Mouse (Mus musculus): ENCODE results near the gene Pfkfb2. TPM values are rescaled to one million over a fixed set of nuclear protein-coding genes. Genes with fewer than 3 reads are reported as not detected.

The Pfkfb2 gene
- polyA plus RNA-seq, 1 experiment: 9.7 TPM

DNA sequence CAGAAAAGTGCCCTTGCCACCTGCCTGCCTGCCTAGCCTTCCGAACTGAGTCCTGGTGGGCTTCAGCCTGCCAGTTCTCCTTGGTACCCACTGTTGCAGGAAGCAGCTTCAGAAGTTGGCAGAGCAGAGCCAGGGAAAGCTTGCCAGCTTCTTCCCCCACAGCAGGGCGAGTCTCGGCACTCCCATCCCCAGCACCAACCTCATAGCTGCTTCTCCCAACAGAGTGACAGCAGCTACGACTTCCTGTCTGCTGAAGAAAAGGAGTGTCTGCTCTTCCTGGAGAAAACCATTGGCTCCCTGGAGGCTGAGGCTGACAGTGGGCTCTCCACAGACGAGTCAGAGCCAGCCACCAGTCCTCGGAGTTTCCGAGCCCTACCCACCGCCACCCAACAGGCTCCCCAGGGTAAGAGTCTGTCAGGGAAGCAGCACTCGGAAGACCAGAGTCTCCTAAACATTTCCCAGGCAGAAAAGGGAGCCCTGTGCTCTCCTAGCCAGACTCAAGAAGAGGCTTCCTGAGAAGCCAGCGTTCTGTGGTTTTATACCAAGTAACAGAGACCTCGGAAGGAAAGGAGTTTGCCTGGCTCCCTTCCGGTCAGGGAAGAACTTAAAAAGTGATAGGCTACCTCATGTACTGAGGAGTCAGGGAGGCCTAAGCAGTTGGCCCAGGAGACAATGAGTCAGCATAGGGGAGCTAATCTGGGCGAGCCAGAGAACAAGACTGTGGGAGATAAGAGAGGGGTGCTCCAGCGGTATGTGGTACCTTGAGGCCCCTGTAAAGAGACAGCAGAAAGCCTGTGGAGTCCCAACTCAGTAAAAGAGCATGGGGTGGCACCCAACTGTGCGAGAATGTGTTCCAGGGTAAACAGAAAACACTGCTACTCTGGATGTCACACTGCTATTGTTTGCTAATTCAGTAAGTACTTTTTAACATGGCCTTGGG lies 12.0 kb upstream of the Pfkfb2 start:
- Histone ChIP-seq H3K27ac (ENCODE audit: insufficient read depth, low read length) (no peak overlapping the region), H3K36me3 (ENCODE audit: control insufficient read depth, insufficient read depth, low read length, poor library complexity, severe bottlenecking) (no peaks in the 10 kb centered on the region), H3K27me3 (ENCODE audit: control insufficient read depth, insufficient read depth, low read length, poor library complexity, severe bottlenecking) (no peaks in the 10 kb centered on the region), H3K4me1 (ENCODE audit: control insufficient read depth, insufficient read depth, low read length) (peaks cover 2% of the 10 kb centered on the region), H3K9ac (ENCODE audit: low read depth, poor library complexity, severe bottlenecking) (no peak overlapping the region), H3K4me3 (ENCODE audit: low read depth, low read length) (no peak overlapping the region), H3K9me3 (replicated peaks; ENCODE audit: control insufficient read depth, insufficient read depth, low read length, poor library complexity, severe bottlenecking) (no peaks in the 10 kb centered on the region)
- TF ChIP-seq POLR2A (IDR thresholded peaks at IDR 0.05; ENCODE audit: insufficient read depth, low read length) (no peak), EP300 (IDR thresholded peaks at IDR 0.05; ENCODE audit: insufficient read depth, low read depth, low read length) (no peak), CTCF (IDR thresholded peaks at IDR 0.05; ENCODE audit: low read depth, low read length) (no peak)

DNA sequence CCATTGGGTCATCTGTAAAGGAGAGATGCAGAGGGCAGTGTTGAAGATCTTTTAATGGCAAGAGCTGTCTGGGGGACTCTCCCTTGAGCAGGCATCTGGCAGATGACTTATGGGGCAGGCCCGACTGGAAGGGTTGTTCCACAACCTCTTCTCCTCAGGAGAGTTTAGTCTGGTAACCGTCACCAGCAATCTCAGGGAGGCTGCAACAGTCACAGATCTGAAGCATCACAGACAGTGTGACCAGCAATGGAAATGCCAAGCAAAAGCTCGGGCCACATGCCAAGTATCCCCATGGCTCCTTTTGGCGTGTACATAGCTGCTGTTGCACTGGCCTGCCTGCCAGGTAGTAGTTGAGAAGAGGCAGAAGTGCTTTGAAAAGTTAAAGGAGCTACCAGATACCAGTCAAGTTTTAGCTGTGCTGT lies 11.2 kb upstream of the Pfkfb2 start:
- Histone ChIP-seq H3K27me3 (ENCODE audit: control insufficient read depth, insufficient read depth, low read length, poor library complexity, severe bottlenecking) (no peaks in the 10 kb centered on the region), H3K4me1 (ENCODE audit: control insufficient read depth, insufficient read depth, low read length) (peaks cover 2% of the 10 kb centered on the region), H3K9ac (ENCODE audit: low read depth, poor library complexity, severe bottlenecking) (no peak overlapping the region), H3K27ac (ENCODE audit: insufficient read depth, low read length) (no peak overlapping the region), H3K9me3 (replicated peaks; ENCODE audit: control insufficient read depth, insufficient read depth, low read length, poor library complexity, severe bottlenecking) (no peaks in the 10 kb centered on the region), H3K36me3 (ENCODE audit: control insufficient read depth, insufficient read depth, low read length, poor library complexity, severe bottlenecking) (no peaks in the 10 kb centered on the region), H3K4me3 (ENCODE audit: low read depth, low read length) (no peak overlapping the region)
- TF ChIP-seq POLR2A (IDR thresholded peaks at IDR 0.05; ENCODE audit: insufficient read depth, low read length) (no peak), EP300 (IDR thresholded peaks at IDR 0.05; ENCODE audit: insufficient read depth, low read depth, low read length) (no peak), CTCF (IDR thresholded peaks at IDR 0.05; ENCODE audit: low read depth, low read length) (no peak)

DNA sequence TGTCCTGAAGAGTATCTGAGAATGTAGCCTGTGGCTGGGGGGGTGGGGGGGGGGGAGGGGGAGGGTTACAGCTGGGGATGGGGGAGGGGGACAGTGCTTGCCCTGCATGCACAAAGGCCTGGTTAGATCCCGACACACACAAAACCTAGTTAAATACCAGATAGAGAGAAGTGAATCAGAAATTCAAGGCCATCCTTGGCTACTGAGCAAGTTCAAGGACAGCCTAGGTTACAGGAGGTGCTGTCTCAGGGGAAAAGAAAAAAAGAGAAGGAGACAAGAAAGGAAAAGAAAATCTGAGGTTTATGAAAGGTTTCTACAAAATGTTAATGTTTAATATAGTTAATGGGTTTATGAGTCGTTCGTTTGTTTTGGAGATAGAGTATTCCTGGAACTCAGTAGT lies 10.6 kb upstream of the Pfkfb2 start:
- H3K36me3 ChIP-seq (ENCODE audit: control insufficient read depth, insufficient read depth, low read length, poor library complexity, severe bottlenecking): no peaks in the 10 kb centered on the region
- no peaks in the 10 kb centered on the region for H3K9me3 ChIP-seq (replicated peaks; ENCODE audit: control insufficient read depth, insufficient read depth, low read length, poor library complexity, severe bottlenecking)
- H3K27ac ChIP-seq (ENCODE audit: insufficient read depth, low read length): no peak overlapping the region
- peaks cover 2% of the 10 kb centered on the region for H3K4me1 ChIP-seq (ENCODE audit: control insufficient read depth, insufficient read depth, low read length)
- TF ChIP-seq EP300 (IDR thresholded peaks at IDR 0.05; ENCODE audit: insufficient read depth, low read depth, low read length) (no peak), CTCF (IDR thresholded peaks at IDR 0.05; ENCODE audit: low read depth, low read length) (no peak), POLR2A (IDR thresholded peaks at IDR 0.05; ENCODE audit: insufficient read depth, low read length) (no peak)
- H3K27me3 ChIP-seq (ENCODE audit: control insufficient read depth, insufficient read depth, low read length, poor library complexity, severe bottlenecking): no peaks in the 10 kb centered on the region
- no peak overlapping the region for H3K9ac ChIP-seq (ENCODE audit: low read depth, poor library complexity, severe bottlenecking)
- no peak overlapping the region for H3K4me3 ChIP-seq (ENCODE audit: low read depth, low read length)

DNA sequence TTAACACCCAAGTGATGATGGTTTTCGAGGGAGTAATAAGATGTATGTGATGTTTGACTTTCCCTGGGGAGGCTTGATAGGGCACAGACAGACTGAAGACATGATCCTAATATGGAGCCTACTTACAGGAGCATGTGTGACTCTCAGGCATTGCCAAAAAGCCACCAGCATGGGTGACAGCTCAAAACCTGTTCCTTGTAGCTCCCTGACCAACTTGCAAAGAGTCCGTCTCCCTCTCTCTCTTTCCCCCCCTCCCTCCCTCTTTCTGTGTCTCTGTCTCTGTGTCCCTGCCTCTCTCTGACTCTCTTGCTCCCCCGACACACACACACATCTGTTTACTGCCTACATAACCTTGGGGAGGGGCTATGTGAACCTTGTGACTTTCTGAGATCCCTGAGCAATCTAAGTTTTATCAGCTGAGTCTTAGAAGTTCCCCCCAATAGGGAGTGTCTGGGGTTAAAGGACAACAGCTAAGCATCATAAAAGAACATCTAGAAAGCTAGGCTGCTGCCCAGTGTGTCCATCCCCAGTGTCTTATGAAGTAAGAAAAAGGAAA lies 9.6 kb upstream of the Pfkfb2 start:
- Histone ChIP-seq H3K27me3 (ENCODE audit: control insufficient read depth, insufficient read depth, low read length, poor library complexity, severe bottlenecking) (no peaks in the 10 kb centered on the region), H3K4me3 (ENCODE audit: low read depth, low read length) (no peak overlapping the region), H3K4me1 (ENCODE audit: control insufficient read depth, insufficient read depth, low read length) (peaks cover 2% of the 10 kb centered on the region), H3K9me3 (replicated peaks; ENCODE audit: control insufficient read depth, insufficient read depth, low read length, poor library complexity, severe bottlenecking) (no peaks in the 10 kb centered on the region), H3K27ac (ENCODE audit: insufficient read depth, low read length) (no peak overlapping the region), H3K36me3 (ENCODE audit: control insufficient read depth, insufficient read depth, low read length, poor library complexity, severe bottlenecking) (no peaks in the 10 kb centered on the region), H3K9ac (ENCODE audit: low read depth, poor library complexity, severe bottlenecking) (no peak overlapping the region)
- TF ChIP-seq EP300 (IDR thresholded peaks at IDR 0.05; ENCODE audit: insufficient read depth, low read depth, low read length): no peak
- no peak for TF ChIP-seq POLR2A (IDR thresholded peaks at IDR 0.05; ENCODE audit: insufficient read depth, low read length)
- TF ChIP-seq CTCF (IDR thresholded peaks at IDR 0.05; ENCODE audit: low read depth, low read length): no peak

DNA sequence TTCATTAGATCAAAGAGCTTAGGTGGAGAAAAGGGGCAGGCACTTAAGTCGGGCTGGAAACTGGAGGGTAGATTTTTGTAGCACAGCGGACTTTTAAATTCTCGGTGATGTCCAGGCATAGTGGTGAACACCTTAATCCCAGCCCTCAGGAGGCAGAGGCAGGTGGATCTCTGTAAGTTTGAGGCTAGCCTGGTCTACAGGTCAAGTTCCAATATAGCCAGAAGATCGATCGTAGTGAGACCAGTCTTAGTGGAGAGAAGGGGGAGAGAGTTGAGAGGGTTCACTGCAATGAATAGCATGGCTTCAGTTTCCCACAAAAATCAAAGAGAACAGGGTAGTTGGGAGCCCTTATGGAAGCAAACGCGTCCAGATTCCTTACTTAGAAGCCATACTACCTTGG lies 8.9 kb upstream of the Pfkfb2 start:
- H3K4me3 ChIP-seq (ENCODE audit: low read depth, low read length): no peak overlapping the region
- no peak overlapping the region for H3K9ac ChIP-seq (ENCODE audit: low read depth, poor library complexity, severe bottlenecking)
- no peaks in the 10 kb centered on the region for H3K27me3 ChIP-seq (ENCODE audit: control insufficient read depth, insufficient read depth, low read length, poor library complexity, severe bottlenecking)
- H3K36me3 ChIP-seq (ENCODE audit: control insufficient read depth, insufficient read depth, low read length, poor library complexity, severe bottlenecking): no peaks in the 10 kb centered on the region
- H3K4me1 ChIP-seq (ENCODE audit: control insufficient read depth, insufficient read depth, low read length): peaks cover 2% of the 10 kb centered on the region
- no peak overlapping the region for H3K27ac ChIP-seq (ENCODE audit: insufficient read depth, low read length)
- no peak for TF ChIP-seq EP300 (IDR thresholded peaks at IDR 0.05; ENCODE audit: insufficient read depth, low read depth, low read length)
- no peak for TF ChIP-seq CTCF (IDR thresholded peaks at IDR 0.05; ENCODE audit: low read depth, low read length)
- no peak for TF ChIP-seq POLR2A (IDR thresholded peaks at IDR 0.05; ENCODE audit: insufficient read depth, low read length)
- no peaks in the 10 kb centered on the region for H3K9me3 ChIP-seq (replicated peaks; ENCODE audit: control insufficient read depth, insufficient read depth, low read length, poor library complexity, severe bottlenecking)

DNA sequence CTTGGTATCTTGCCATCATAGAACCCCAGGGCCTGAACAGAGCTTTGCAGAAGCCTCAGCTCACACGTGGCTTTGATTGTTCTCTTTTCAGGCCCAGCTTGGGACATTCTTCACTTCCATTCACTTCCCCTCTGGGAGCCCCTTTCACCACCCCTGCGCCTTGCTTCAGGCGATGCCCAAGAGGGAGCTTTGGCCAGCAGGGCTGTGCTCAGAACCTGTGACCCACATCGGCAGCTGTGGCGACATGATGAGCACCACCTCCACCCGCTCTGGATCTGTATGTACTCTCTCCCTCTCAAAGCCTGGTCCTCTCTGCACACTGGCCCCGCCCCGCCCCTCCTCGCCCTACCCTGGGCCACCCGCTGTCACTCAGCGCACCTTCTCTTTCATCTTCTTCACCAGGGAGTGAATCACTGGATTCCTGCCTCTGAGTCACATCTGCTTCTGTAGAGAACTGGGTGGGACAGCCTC lies 8.4 kb upstream of the Pfkfb2 start:
- no peak overlapping the region for H3K9ac ChIP-seq (ENCODE audit: low read depth, poor library complexity, severe bottlenecking)
- no peaks in the 10 kb centered on the region for H3K27me3 ChIP-seq (ENCODE audit: control insufficient read depth, insufficient read depth, low read length, poor library complexity, severe bottlenecking)
- no peak overlapping the region for H3K27ac ChIP-seq (ENCODE audit: insufficient read depth, low read length)
- no peaks in the 10 kb centered on the region for H3K36me3 ChIP-seq (ENCODE audit: control insufficient read depth, insufficient read depth, low read length, poor library complexity, severe bottlenecking)
- H3K4me3 ChIP-seq (ENCODE audit: low read depth, low read length): no peak overlapping the region
- no peaks in the 10 kb centered on the region for H3K9me3 ChIP-seq (replicated peaks; ENCODE audit: control insufficient read depth, insufficient read depth, low read length, poor library complexity, severe bottlenecking)
- H3K4me1 ChIP-seq (ENCODE audit: control insufficient read depth, insufficient read depth, low read length): peaks cover 2% of the 10 kb centered on the region
- TF ChIP-seq POLR2A (IDR thresholded peaks at IDR 0.05; ENCODE audit: insufficient read depth, low read length): no peak
- TF ChIP-seq CTCF (IDR thresholded peaks at IDR 0.05; ENCODE audit: low read depth, low read length): no peak
- no peak for TF ChIP-seq EP300 (IDR thresholded peaks at IDR 0.05; ENCODE audit: insufficient read depth, low read depth, low read length)

Measured in ES-Bruce4 (cell line).